Mouse (Mus musculus) embryonic stem cell, embryonic (primary cell): ENCODE measurements around the gene Atf1.

Experiments
- CTCF ChIA-PET, 4 experiments: fragments of 300-600 bp in 2 of 4; fragments of 350-600 bp in 2 of 4; sonication (Branson Sonifier 250); formaldehyde crosslinking; loops; one replicate each; lab custom pipeline; 2022; ENCODE audit warnings: inconsistent platforms in 2 of 4; lab: Charles Lee
- POLR2A ChIA-PET, 4 experiments: fragments of 300-600 bp in 2 of 4; fragments of 350-600 bp in 2 of 4; sonication (Branson Sonifier 250); formaldehyde crosslinking; loops; one replicate each; lab custom pipeline; 2022; ENCODE audit warnings: antibody characterized with exemption in 4 of 4, inconsistent platforms in 1 of 4; lab: Charles Lee

Atf1 gene

DNA sequence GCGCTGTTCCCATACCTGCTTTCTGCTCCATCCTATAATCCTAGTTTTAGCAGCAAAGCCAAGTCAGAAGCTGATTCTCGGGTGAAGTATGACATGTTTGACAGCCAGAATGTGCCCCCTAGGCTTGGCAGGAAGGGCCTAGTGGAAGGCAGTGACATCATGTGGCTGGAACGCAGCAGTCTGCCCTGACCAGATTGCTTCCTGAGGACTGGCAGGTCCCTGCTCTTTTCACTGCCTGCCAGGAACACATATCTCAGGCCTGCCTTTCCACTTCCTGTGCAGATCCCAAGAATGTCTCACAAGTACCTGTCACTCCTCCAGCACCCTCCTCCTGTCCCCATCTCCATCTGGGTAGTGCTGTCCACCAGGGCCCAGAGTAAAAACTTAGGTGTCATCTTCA is 27.8 kb upstream of the Atf1 start:
- CTCF ChIA-PET: interaction anchor here in 1 of 4 experiments (0.6 kb wide), 1 partner anchor 247 kb away, joined by 8 read pairs; no protein-coding TSS in a partner anchor
- POLR2A ChIA-PET: interaction anchor here in 2 of 4 experiments (0.7 to 1.1 kb wide), 2 partner anchors 26 to 64 kb away, joined by 3 to 6 read pairs; no protein-coding TSS in a partner anchor

DNA sequence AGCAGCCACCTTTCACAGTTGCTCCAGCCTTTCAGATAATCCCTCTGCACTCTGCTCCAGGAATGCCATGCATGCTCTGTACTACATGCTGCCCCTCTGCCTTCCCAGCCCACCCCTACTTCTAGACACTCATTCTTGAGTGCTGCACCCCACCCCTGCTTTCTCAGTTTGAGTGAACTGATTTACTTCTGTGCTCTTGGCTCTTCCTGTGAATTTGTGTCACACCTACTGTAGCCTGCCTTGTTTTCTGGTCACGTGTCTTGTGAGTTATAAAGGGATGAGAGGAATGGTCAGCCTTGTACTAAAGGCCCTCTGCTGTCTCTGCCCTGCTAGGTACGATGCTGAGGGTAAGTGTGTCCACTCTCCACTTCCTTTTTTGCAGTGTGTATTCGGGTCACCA is 25.8 kb upstream of the Atf1 start:
- ChIA-PET POLR2A (interaction anchor here in 2 of 4 experiments (1.1 to 1.7 kb wide), 4 partner anchors 9 to 80 kb away, joined by 3 to 4 read pairs (median 3); no protein-coding TSS in a partner anchor), CTCF (no interaction called here)

DNA sequence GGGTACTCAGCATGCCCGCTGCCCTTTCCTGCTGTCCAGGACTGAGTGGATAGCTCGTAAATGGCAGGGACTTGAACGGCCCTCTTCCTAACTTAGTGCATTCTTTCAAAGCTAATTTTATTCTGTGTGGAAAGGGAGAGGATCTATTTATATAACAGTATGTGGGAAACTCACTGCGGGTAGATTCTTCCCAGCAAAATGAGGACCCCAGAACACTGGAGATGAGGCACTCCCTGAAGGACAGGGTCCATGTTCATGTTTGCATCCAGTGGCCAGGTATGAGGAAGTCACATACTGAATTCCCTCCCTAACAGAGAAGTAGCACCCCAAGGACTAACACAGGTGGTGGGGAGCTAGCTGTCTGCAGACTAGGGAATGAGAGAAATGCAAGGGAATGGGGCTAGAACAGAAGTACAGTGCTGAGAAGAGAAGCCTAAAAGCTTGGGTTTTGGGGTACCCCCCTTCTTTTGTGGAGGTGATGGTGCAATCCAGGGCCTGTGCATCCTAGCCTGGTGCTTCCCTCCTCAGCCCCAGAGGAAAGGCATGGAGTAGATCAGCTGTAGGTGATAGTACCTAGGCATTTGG is 25.1 kb upstream of the Atf1 start:
- ChIA-PET CTCF (no interaction called here), POLR2A (interaction anchor here in 2 of 4 experiments (1.1 to 1.7 kb wide), 3 partner anchors 8 to 79 kb away, joined by 3 to 4 read pairs (median 3); no protein-coding TSS in a partner anchor)

DNA sequence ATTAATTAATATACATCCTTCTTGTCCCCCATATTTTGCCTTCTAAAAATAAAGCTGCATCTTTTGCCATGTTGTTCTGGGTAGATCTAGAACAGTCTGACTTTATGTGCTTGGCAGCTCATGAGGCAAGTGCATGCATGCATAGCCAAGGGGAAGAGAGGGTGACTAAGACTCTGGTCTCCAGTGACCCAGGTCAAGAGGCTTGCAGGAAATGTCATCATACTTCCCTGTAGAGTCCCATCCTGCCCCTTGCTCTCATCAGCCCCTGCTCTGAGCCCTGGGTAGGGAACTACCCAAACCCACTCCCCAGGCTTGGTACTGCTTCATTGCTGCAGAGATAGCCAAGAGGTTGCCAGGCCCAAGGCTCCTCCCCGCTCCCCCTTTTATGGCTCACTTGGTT is 23.0 kb upstream of the Atf1 start:
- ChIA-PET POLR2A (interaction anchor here in 2 of 4 experiments (0.6 to 1.7 kb wide), 3 partner anchors 9 to 770 kb away, joined by 3 to 6 read pairs (median 6); no protein-coding TSS in a partner anchor), CTCF (interaction anchor here in 1 of 4 experiments (0.9 to 1.2 kb wide), 2 partner anchors 16 to 171 kb away, joined by 3 to 4 read pairs; no protein-coding TSS in a partner anchor)

DNA sequence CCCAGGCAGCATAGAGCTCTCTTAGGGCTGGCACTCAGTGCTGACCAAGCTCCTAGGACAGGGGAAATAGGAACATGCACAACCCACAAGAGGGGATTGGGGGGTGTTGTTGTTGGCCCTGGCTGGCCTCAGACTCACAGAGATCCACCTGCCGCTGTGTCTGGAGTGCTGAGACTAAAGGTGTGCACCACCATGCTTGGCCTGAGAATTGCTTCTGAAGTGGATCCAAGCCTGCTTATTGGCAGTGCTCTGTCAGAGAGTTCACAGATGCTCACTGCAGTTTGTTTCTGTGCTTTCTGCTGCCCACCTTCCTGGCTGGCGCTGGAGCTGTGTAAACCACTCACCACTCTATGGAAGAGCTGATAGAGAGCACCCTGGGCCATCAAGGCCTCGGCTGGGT is 17.6 kb upstream of the Atf1 start:
- CTCF ChIA-PET: interaction anchor here in 2 of 4 experiments (0.5 to 1.2 kb wide), 4 partner anchors 9 to 615 kb away, joined by 3 to 6 read pairs (median 4); no protein-coding TSS in a partner anchor
- POLR2A ChIA-PET: interaction anchor here in 3 of 4 experiments (0.6 to 2.0 kb wide), 15 partner anchors 8 to 81 kb away, joined by 3 to 7 read pairs (median 3); partner anchors contain the start of gene Atf1 (in 2 of the 3)

DNA sequence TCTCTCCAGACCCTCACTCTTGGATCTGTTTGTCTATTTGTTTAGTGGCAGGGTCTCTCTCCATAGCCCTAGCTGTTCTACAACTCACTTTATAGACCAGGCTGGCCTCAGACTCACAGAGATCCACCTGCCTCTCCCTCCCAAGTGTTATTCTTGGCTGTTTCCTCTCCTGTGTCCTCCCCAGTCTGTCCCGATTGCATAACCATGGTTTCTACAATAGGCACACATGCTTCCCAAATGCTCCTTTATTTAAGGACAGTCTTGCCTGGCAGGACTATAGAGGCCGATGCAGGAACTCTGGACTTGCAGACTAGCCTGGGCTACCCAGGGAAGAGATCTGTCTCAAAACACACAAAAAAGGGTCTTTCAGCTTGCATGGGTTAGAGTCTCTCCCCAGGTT is 14.3 kb upstream of the Atf1 start:
- POLR2A ChIA-PET: interaction anchor here in 2 of 4 experiments (0.7 to 1.8 kb wide), 5 partner anchors 8 to 202 kb away, joined by 3 to 8 read pairs (median 3); no protein-coding TSS in a partner anchor
- CTCF ChIA-PET: no interaction called here

DNA sequence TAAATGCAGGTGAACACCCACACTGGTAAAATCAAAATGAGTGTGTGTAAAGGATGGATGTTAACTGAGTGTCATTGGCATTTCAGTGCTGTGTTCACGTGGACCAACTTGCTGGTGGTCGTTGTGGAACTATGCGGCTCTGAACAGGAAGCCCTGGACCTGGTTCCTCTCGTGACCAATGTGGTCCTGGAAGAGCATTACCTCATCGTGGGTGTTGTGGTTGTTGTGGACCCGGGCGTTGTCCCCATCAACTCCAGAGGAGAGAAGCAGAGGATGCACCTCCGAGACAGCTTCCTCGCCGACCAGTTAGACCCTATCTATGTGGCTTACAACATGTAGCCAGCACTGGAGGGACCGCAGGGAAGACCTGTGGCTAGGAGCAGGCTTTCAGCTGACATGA is 12.5 kb upstream of the Atf1 start:
- ChIA-PET CTCF (interaction anchor here in 1 of 4 experiments (0.6 kb wide), 1 partner anchor 183 kb away, joined by 5 read pairs; no protein-coding TSS in a partner anchor), POLR2A (interaction anchor here in 3 of 4 experiments (0.9 to 4.0 kb wide), 7 partner anchors 11 to 54 kb away, joined by 4 to 40 read pairs (median 6); partner anchors contain the start of gene Atf1 (in 3 of the 3))

DNA sequence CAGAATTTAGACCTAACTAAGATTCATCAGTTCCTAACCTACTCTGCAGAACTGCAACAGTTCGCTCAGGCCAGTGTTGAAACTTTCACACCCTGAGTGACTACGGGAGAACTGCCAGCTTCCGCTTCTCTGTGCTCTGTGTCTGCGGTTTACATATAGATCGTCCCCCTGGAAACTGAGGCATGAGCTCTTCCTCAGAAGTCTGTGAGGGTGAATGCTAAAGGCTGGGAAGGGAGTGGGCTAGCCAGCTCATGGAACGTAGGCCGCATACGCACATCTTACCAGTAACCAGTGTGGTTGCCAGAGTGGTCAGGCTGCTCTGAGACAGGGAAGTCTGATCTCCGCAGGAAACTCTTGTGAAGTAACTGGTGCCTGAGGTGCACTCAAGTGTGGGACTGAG is 11.4 kb upstream of the Atf1 start:
- POLR2A ChIA-PET: interaction anchor here (0.5 to 4.0 kb wide), 20 partner anchors 9 to 275 kb away, joined by 3 to 40 read pairs (median 5); partner anchors contain the start of genes Atf1 (in 3 of the 4) and Dip2b (in 1 of the 4)
- CTCF ChIA-PET: interaction anchor here in 1 of 4 experiments (0.5 to 0.7 kb wide), 3 partner anchors 11 to 250 kb away, joined by 3 to 6 read pairs (median 4); partner anchors contain the start of gene Atf1

DNA sequence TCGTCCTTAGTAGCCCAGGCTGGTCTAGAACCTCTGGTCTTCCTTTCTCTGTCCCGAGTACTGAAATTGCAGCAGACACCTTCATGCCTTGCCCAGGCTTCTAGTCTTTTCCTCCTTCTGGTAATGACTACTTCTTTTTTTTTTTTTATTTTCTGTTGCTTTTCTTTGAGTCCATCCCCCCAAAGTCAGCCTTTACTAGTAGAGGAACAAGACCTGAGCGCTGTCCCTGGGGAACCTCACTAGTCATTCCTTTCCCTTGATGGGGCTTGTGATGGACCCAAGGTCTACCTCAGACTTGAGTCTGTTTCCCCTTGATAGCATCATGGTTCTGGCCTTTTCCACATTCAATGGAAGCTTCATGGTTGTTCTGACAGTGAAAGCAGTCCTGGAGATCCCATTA is 9.6 kb upstream of the Atf1 start:
- CTCF ChIA-PET: no interaction called here
- POLR2A ChIA-PET: interaction anchor here in 3 of 4 experiments (0.6 to 4.0 kb wide), 7 partner anchors 8 to 128 kb away, joined by 3 to 40 read pairs (median 9); partner anchors contain the start of gene Atf1 (in 2 of the 3)

DNA sequence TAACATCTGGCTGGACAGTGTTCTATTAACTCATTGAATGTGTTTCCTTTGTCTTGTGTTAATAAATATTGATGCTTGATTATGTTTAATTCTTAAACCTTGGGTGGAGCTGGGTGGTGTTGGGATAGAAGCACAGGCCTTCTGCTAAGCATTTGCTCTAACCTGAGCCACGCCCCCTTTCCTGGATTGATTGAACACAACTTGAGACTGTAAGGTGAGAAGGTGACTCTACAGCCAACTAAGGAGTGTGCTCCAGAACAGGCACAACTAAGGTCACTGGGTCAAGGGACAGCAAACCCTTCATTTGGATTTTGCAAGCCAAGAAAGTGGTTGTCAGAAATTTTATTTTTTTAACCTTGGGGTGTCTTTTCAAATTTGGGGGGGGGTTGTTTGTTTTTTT is 8.2 kb upstream of the Atf1 start:
- ChIA-PET POLR2A (interaction anchor here in 2 of 4 experiments (0.6 to 3.6 kb wide), 6 partner anchors 9 to 409 kb away, joined by 3 to 14 read pairs (median 3); no protein-coding TSS in a partner anchor), CTCF (interaction anchor here in 1 of 4 experiments (0.5 kb wide), 1 partner anchor 162 kb away, joined by 3 read pairs; no protein-coding TSS in a partner anchor)

DNA sequence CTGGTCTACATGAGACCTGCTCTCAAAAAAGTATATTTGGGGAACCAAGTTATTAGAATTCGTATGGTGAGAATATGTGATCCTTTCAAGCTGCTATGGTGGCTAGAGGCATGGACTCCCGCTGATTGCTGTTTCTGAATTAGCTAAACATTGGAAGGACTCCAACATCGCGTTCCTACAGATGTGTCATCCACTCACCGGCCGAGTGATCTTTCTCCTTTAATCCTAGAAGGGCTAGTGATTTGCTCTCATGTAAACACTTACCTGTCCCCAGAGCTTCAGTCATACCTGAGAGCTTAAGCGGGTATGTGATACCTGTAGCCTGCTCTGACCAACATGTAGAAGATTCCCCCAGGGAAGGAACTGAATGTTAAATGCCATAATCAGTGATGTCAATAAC is 6.7 kb upstream of the Atf1 start:
- CTCF ChIA-PET: interaction anchor here in 1 of 4 experiments (0.5 kb wide), 1 partner anchor 395 kb away, joined by 3 read pairs; no protein-coding TSS in a partner anchor
- POLR2A ChIA-PET: interaction anchor here in 3 of 4 experiments (0.8 to 3.6 kb wide), 12 partner anchors 8 to 60 kb away, joined by 3 to 14 read pairs (median 4); partner anchors contain the start of gene Tmprss12 (in 1 of the 3)

DNA sequence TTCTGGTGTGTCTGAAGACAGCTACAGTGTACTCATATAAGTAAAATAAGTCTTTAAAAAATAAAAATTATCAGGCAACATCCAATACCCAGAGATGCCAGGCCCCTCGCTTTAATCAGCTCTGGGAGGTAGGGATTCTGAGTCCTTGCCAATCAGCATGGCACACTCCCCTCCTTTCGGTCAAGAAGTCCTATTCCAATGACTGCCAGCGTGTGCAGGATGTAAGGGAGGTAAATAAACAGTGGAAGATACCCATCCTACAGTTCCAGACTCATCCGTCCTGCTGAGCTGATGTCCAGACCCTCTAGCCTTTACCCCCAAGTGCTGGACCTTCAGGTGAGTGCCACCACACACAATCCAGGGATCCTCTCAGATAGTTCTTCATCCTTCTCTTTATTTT is 2.2 kb upstream of the Atf1 start:
- ChIA-PET POLR2A (interaction anchor here in 3 of 4 experiments (0.6 to 17.1 kb wide), 12 partner anchors 9 to 163 kb away, joined by 3 to 481 read pairs (median 14); partner anchors contain the start of gene Tmprss12 (in 1 of the 3)), CTCF (no interaction called here)

DNA sequence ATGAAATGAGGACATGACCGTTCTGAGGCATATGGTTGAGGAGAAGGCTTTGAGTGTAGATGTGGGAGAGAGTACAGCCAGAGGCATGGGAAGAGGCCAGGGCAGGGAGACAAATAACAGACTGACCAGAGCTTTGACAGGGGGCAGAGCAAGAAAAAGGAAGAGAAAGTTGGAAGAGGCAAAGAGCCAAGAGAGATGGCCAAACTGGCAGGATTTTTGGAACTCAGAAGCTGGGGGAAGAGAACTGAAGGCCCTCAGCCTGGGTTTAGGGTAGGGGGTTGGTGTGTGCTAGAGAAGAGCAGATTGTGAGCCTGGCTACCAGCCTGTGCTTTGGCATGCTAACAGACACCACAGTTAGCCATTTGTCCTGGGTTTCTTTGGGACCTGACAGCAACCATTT is 1.7 kb upstream of the Atf1 start:
- POLR2A ChIA-PET: interaction anchor here in 3 of 4 experiments (0.6 to 17.1 kb wide), 24 partner anchors 9 to 207 kb away, joined by 3 to 481 read pairs (median 8); partner anchors contain the start of gene Tmprss12 (in 2 of the 3)
- CTCF ChIA-PET: no interaction called here

DNA sequence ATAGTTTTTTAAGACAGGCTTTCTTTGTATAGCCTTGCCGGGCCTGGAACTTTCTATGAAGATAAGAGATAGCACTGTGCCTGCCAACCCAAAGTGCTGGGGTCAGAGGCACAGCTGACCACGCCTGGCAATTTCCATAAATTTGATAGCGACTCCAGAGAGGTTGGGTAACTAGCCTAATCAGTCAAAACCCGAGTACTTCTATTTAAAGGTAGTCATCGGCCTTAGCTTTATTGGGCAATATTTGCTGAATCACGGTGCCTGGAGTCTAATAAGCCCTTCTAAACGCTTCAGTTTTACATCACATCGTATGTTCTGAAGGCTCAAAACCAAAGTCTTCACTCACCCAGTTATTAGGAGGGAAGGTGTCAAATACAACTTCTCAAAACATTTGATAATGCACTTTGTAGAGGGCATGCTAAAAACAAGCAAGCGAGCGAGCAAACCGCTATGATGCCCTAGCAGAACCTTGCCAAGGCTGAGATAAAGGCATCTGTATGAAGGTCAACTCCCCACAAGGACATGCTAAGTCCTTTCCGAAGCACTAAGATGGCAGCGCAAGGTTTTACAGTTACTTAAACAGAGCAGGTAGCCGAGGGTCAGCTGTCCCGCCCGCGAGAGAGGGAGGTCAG is 472 bp upstream of the Atf1 start:
- POLR2A ChIA-PET: interaction anchor here (0.6 to 17.1 kb wide), 87 partner anchors 9 to 1197 kb away, joined by 3 to 481 read pairs (median 4); partner anchors contain the start of genes Tmprss12 (in 3 of the 4), Dip2b (in 2 of the 4), Acvr1b (in 1 of the 4) and Cox14 (in 1 of the 4)
- CTCF ChIA-PET: interaction anchor here in 3 of 4 experiments (0.6 to 1.3 kb wide), 6 partner anchors 9 to 1191 kb away, joined by 3 to 11 read pairs (median 4); no protein-coding TSS in a partner anchor

DNA sequence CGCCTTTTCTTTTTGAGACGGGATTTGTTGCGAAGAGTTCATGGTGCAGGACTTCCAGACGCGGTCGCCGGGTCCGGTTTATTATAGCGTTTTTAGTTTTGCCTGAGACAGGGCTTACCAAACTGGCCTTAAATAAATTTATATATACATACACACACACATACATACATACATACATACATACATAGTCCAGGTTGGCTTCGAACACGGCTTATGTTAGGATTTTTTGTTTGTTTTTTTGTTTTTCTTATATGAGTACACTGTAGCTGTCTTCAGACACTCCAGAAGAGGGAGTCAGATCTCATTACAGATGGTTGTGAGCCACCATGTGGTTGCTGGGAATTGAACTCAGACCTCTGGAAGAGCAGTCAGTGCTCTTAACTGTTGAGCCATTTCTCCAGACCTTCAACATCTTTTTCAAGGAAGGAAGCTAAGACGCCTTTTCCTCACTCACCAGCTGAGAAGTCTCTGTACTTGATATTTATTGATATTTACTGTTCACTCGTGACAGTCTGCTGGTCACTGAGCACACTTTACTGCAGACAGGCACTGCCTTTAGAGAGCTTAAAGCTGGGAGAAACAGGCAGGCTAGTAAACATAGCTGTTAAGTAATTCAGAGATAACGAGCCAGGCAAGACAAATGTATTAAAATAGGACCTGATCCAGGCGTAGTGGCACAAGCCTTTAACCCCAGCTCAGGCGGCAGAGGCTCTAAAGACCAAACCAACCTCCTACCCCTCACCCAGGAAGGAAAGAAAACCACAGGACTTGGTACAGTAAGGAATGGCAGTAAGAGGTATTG is 1.1 kb downstream of the Atf1 start:
- ChIA-PET POLR2A (interaction anchor here (0.6 to 17.1 kb wide), 46 partner anchors 8 to 255 kb away, joined by 3 to 481 read pairs (median 5); partner anchors contain the start of genes Tmprss12 (in 2 of the 4) and Mettl7a1 (in 1 of the 4)), CTCF (interaction anchor here (0.5 to 1.7 kb wide), 7 partner anchors 10 to 190 kb away, joined by 3 to 4 read pairs (median 3); partner anchors contain the start of gene Dip2b (in 1 of the 4))

DNA sequence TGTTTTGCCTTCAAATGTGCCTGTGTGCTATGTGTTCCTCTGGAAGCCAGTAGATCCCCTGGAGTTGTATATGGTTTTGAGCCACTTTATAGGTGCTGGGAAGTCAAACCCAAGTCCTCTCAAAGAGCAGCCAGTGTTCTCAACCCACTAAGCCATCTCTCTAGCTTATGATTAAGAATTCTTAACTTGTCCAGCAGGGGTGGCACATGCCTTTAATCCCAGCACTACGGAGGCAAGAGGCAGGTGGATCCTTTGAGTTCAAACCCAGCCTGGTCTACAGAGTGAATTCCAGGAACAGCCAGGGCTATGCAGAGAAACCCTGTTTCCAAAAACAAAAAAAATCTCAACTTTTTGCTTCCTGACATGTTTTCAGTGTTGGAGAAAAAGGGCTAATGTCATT is 3.0 kb downstream of the Atf1 start:
- CTCF ChIA-PET: interaction anchor here (0.6 to 1.7 kb wide), 10 partner anchors 8 to 1208 kb away, joined by 3 to 15 read pairs (median 4); partner anchors contain the start of genes Krt87 (in 1 of the 4) and Tmprss12 (in 1 of the 4)
- POLR2A ChIA-PET: interaction anchor here (0.6 to 17.1 kb wide), 33 partner anchors 9 to 680 kb away, joined by 3 to 481 read pairs (median 12); partner anchors contain the start of genes Tmprss12 (in 3 of the 4) and Dip2b (in 1 of the 4)
